In the genomic region with DNA sequence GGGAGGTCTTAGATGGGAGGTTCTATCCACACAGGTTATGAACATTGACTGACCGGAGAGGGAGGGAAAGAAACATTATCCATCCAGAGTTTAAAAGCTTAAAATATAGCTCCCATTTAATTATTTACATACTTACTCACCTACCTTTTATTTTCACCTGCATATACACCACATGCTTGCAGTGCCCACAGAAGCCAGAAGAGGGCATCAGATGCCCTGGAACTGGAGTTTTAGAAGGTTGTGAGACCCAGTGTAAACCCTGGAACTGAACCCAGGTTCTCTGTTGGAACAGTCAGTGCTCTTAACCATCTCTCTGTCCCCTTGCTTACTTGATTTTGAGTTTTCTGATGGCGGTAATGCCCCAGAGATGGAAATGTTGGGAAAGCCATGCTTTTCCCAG, we compare ENCODE assay signal across 20 mouse cellular contexts.
DNase-seq lines count a peak whose midpoint lies in the region; ATAC-seq and TF ChIP-seq lines count a peak whose summit lies in the region.
"Had no signal": no experiment of that assay in that cellular context is flagged by ENCODE, and none has a peak within 500 bp of the region (broad histone marks: within the 10 kb centered on the region; RNA-seq: fewer than 3 reads in every experiment).

No protein-coding gene starts in this region.

- no peak overlapping the region for H3K9ac ChIP-seq in intestine, postnatal 0 days (ENCODE audit: low read depth, low read length)
- no peak overlapping the region for H3K9ac ChIP-seq in intestine, embryonic 16.5 days (ENCODE audit: low read depth, low read length)
- H3K9ac ChIP-seq: hindbrain, embryonic 15.5 days; kidney, embryonic 15.5 days; midbrain, embryonic 12.5 days; neural tube, embryonic 15.5 days had no signal

- intact Hi-C loops in heart, postnatal 36 days (cut with DNase I): no loop called here

- no peak overlapping the region for H3K4me3 ChIP-seq in intestine, postnatal 0 days (ENCODE audit: low read depth, low read length)
- H3K4me3 ChIP-seq in intestine, embryonic 16.5 days (ENCODE audit: low read length): no peak overlapping the region
- H3K4me3 ChIP-seq: embryonic facial prominence, embryonic 10.5 days; hindbrain, embryonic 15.5 days; kidney, embryonic 15.5 days; midbrain, embryonic 12.5 days; neural tube, embryonic 15.5 days had no signal

- H3K9me3 ChIP-seq in intestine, postnatal 0 days (ENCODE audit: control insufficient read depth): no peaks in the 10 kb centered on the region
- no peaks in the 10 kb centered on the region; the same call in 1 of the 2 replicates for H3K9me3 ChIP-seq in intestine, embryonic 16.5 days (ENCODE audit: control insufficient read depth, low read length)
- H3K9me3 ChIP-seq: hindbrain, embryonic 15.5 days; kidney, embryonic 15.5 days; neural tube, embryonic 15.5 days had no signal

- 0 out of 2 replicates have a peak, but pooled peaks have one; percentile 17 for TF ChIP-seq CTCF in intestine, postnatal 0 days (IDR thresholded peaks at IDR 0.05; ENCODE audit: low read depth)
- TF ChIP-seq CTCF in brain, embryonic 14.5 days (IDR thresholded peaks at IDR 0.05; ENCODE audit: borderline replicate concordance, extremely low read depth, insufficient read depth, insufficient read length): peak; percentile 21; the same call in 1 of the 2 replicates

- TF ChIP-seq POLR2A in brain, embryonic 14.5 days (IDR thresholded peaks at IDR 0.05; ENCODE audit: borderline replicate concordance, extremely low read depth, insufficient read depth, insufficient read length, poor library complexity, severe bottlenecking): no peak

- WGBS in intestine, postnatal 0 days: 93% methylated on average over 2 of the region's 2 CpGs
- 95% methylated on average over 2 of the region's 2 CpGs for WGBS in intestine, embryonic 16.5 days

- H3K36me3 ChIP-seq in intestine, postnatal 0 days (ENCODE audit: control insufficient read depth, insufficient read depth): no peaks in the 10 kb centered on the region
- H3K36me3 ChIP-seq in intestine, embryonic 16.5 days (ENCODE audit: control insufficient read depth, insufficient read depth, low read length): no peaks in the 10 kb centered on the region
- H3K36me3 ChIP-seq: embryonic facial prominence, embryonic 10.5 days; hindbrain, embryonic 15.5 days; kidney, embryonic 15.5 days; midbrain, embryonic 12.5 days; neural tube, embryonic 15.5 days had no signal

- H3K27ac ChIP-seq in intestine, postnatal 0 days (ENCODE audit: low read depth, low read length): no peak overlapping the region
- H3K27ac ChIP-seq in intestine, embryonic 16.5 days (ENCODE audit: low read length): no peak overlapping the region
- H3K27ac ChIP-seq: embryonic facial prominence, embryonic 10.5 days; hindbrain, embryonic 15.5 days; kidney, embryonic 15.5 days; midbrain, embryonic 12.5 days; neural tube, embryonic 15.5 days had no signal

- H3K4me2 ChIP-seq in intestine, postnatal 0 days (replicated peaks; ENCODE audit: low read depth): no peak overlapping the region
- H3K4me2 ChIP-seq in intestine, embryonic 16.5 days (ENCODE audit: low read depth, low read length): no peak overlapping the region
- H3K4me2 ChIP-seq: hindbrain, embryonic 15.5 days; kidney, embryonic 15.5 days; midbrain, embryonic 12.5 days; neural tube, embryonic 15.5 days had no signal

- no peak for ATAC-seq in intestine, postnatal 0 days
- ATAC-seq in intestine, embryonic 16.5 days: no peak
- ATAC-seq: forebrain, embryonic 16.5 days had no signal

- DNase-seq in 416B (ENCODE audit: low read depth) (peak; percentile 6), ES-CJ7 (ENCODE audit: low read depth, low spot score) (peak; percentile 36)
- no peak for DNase-seq in brain, embryonic 14.5 days (ENCODE audit: low read depth)
- DNase-seq in thymus, postnatal 25 days: no peak
- DNase-seq in heart, postnatal 36 days: no peak
- DNase-seq: adrenal gland, postnatal 25 days; cerebellum, adult 9-10 months; gastrocnemius, postnatal 10 days; lung, postnatal 10 days; right cerebral cortex, adult 18-20 months; right cerebral cortex, postnatal 4 days; thymus, postnatal 4 days had no signal

- no peaks in the 10 kb centered on the region for H3K27me3 ChIP-seq in intestine, postnatal 0 days (replicated peaks; ENCODE audit: control insufficient read depth, insufficient read depth, low read length)
- no peaks in the 10 kb centered on the region for H3K27me3 ChIP-seq in intestine, embryonic 16.5 days (replicated peaks; ENCODE audit: control insufficient read depth, insufficient read depth, low read length)
- H3K27me3 ChIP-seq: hindbrain, embryonic 15.5 days; neural tube, embryonic 15.5 days had no signal

- no peaks in the 10 kb centered on the region for H3K4me1 ChIP-seq in intestine, postnatal 0 days (replicated peaks; ENCODE audit: control insufficient read depth, insufficient read depth, low read length)
- H3K4me1 ChIP-seq in intestine, embryonic 16.5 days (ENCODE audit: control insufficient read depth, insufficient read depth, low read length): no peaks in the 10 kb centered on the region
- H3K4me1 ChIP-seq: hindbrain, embryonic 15.5 days; kidney, embryonic 15.5 days; midbrain, embryonic 12.5 days; neural tube, embryonic 15.5 days had no signal

Comparison
In these comparisons a context has a peak if more than half of its experiments do, and no peak if none do; other contexts are left out.
1. DNase-seq: peak in 416B (single experiment) and ES-CJ7 (single experiment); none in brain, embryonic 14.5 days (single experiment), thymus, postnatal 25 days (single experiment) and heart, postnatal 36 days (0 of 2).